Mouse (Mus musculus) A20 (cell line): ENCODE measurements around the gene Nxn.
"Not testable (repeated sequence)": the region's sequence is repeated elsewhere in the genome, so short reads cannot be mapped to it uniquely, and the experiment has no call there.

Experiments used
- DNase-seq: peaks from one replicate; pipeline ENCODE4 v3.0.0-alpha.2; 2011; ENCODE audit warnings: low read depth, low spot score

The Nxn gene

GRCm38 (mm10) chr11:76216681-76217389, 182.1 kb downstream of the Nxn start:
- no peak for DNase-seq

- no peak for DNase-seq
Measured at GRCm38 (mm10) chr11:76216049-76216540, 182.8 kb downstream of the Nxn start.

- DNase-seq = no peak
Measured at GRCm38 (mm10) chr11:76215011-76215410, 183.9 kb downstream of the Nxn start.

- no peak for DNase-seq
Measured at GRCm38 (mm10) chr11:76213841-76214240, 185.1 kb downstream of the Nxn start.

GRCm38 (mm10) chr11:76211595-76211994, 187.3 kb downstream of the Nxn start:
- DNase-seq = not testable (repeated sequence)

GRCm38 (mm10) chr11:76210228-76210985, 188.5 kb downstream of the Nxn start:
- no peak for DNase-seq
